Mouse (Mus musculus): Measurements from ENCODE around the gene Robo2. TPM values are rescaled to one million over a fixed set of nuclear protein-coding genes. Genes with fewer than 3 reads are reported as not detected.

Gene Robo2
- polyA plus RNA-seq, 1 experiment from 2014 or later: 97.8 TPM

- H3K4me3 ChIP-seq (replicated peaks): no peak overlapping the region
- H3K9ac ChIP-seq: no peak overlapping the region
- H3K36me3 ChIP-seq: no peaks in the 10 kb centered on the region
- H3K4me2 ChIP-seq: no peak overlapping the region
- no peak for ATAC-seq (replicated peaks; ENCODE audit: low FRiP score)
- 0 out of 2 replicates have a peak, but pooled peaks cover 3% of the 10 kb centered on the region for H3K4me1 ChIP-seq
- no peaks in the 10 kb centered on the region for H3K27me3 ChIP-seq
- H3K9me3 ChIP-seq (replicated peaks): no peaks in the 10 kb centered on the region
- WGBS: 88% methylated on average over 1 of the region's 1 CpGs
- no peak overlapping the region for H3K27ac ChIP-seq
Measured at GRCm38 (mm10) chr16:73881911-73882310, 529.7 kb downstream of the Robo2 start.

DNA sequence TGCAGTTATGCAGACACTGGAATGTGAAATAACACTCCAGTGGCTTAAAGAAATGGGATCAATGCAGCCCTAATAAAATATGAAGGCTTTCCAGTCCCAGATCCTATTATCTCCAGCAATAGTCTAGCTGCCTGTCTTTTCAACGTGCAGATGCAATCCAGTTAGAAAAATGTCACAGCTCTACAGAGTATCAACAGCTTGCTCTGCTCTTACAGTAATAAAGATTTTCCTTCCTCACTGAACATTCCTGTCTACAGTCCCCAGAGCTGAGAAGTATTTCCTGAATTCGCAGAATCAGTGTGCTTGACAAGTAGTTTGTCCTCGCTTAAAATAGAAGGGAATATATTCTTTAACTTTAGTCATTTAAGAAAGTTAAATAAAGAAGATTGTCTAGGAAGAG lies 533.7 kb downstream of the Robo2 start:
- no peaks in the 10 kb centered on the region for H3K9me3 ChIP-seq (replicated peaks)
- peak overlapping the region; percentile 72 for H3K27ac ChIP-seq
- 0 out of 2 replicates have a peak, but pooled peaks cover 3% of the 10 kb centered on the region for H3K4me1 ChIP-seq
- H3K36me3 ChIP-seq: no peaks in the 10 kb centered on the region
- H3K9ac ChIP-seq: no peak overlapping the region
- H3K27me3 ChIP-seq: no peaks in the 10 kb centered on the region
- WGBS: 58% methylated on average over 3 of the region's 3 CpGs
- no peak overlapping the region for H3K4me3 ChIP-seq (replicated peaks)
- ATAC-seq (replicated peaks; ENCODE audit: low FRiP score): 0 out of 2 replicates have a peak, but pooled peaks have one; percentile 60
- no peak overlapping the region for H3K4me2 ChIP-seq

DNA sequence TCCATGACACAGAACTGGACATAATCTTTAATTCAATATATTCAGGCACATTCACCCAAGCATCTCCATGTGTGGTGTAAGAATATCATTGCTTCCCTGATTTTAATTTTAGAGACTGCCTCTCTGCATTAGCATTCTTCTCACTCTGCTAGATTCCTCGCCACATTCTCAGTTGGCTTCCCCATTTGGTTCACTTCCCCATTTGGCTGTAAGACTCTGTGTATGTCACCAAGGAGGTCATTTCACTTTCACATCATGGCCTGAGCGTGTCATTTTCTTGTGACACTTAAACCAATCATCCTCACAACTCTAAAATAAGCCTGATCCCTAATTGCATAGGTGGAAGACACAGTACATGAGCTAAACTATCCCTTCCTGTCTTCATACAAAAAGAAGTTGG lies 536.6 kb downstream of the Robo2 start:
- Histone ChIP-seq H3K4me3 (replicated peaks) (no peak overlapping the region), H3K4me2 (no peak overlapping the region), H3K36me3 (no peaks in the 10 kb centered on the region), H3K9ac (no peak overlapping the region), H3K27me3 (no peaks in the 10 kb centered on the region), H3K27ac (no peak overlapping the region), H3K9me3 (replicated peaks) (no peaks in the 10 kb centered on the region), H3K4me1 (0 out of 2 replicates have a peak, but pooled peaks cover 3% of the 10 kb centered on the region)
- 65% methylated on average over 2 of the region's 2 CpGs for WGBS
- no peak for ATAC-seq (replicated peaks; ENCODE audit: low FRiP score)

DNA sequence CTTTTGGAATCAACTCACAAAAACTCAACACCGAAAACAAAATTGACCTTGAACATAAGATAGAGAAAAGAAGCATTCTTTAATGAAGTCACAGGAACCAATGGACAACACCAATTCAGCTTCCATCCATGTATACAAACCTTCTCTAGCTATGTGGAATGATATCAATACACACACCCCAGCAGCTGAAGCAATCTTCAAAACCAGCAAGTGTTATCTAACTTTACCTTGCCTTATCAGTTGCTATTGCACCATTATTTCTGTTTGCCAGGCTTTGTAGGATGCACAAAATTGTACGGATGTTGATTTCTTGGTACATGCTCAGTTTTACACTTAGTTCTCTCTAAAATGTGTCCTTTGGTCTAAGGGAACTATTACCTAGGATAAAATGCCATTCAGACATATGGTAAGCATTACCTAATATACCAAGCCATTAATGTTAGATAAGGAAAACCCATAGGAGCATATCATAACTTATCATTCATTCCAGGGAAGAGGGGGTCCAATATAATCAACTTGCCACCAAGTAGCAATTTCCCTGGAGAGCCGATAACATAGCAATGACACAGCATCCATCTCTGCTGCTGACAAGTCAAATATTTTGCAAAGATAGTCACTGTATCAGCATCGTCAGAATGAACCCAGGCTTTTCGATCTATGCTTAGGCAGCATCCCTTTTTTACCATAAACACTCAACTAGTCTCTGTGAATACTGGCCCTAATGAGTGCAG lies 537.6 kb downstream of the Robo2 start:
- Histone ChIP-seq H3K4me2 (no peak overlapping the region), H3K9me3 (replicated peaks) (no peaks in the 10 kb centered on the region), H3K27me3 (no peaks in the 10 kb centered on the region), H3K4me3 (replicated peaks) (no peak overlapping the region), H3K27ac (no peak overlapping the region), H3K9ac (no peak overlapping the region), H3K36me3 (no peaks in the 10 kb centered on the region), H3K4me1 (peaks cover 8% of the 10 kb centered on the region)
- ATAC-seq (replicated peaks; ENCODE audit: low FRiP score): no peak
- 90% methylated on average over 5 of the region's 5 CpGs for WGBS

- Histone ChIP-seq H3K9ac (no peak overlapping the region), H3K4me1 (peaks cover 5% of the 10 kb centered on the region), H3K4me2 (no peak overlapping the region), H3K36me3 (no peaks in the 10 kb centered on the region), H3K4me3 (replicated peaks) (no peak overlapping the region), H3K27me3 (no peaks in the 10 kb centered on the region), H3K27ac (no peak overlapping the region), H3K9me3 (replicated peaks) (no peaks in the 10 kb centered on the region)
- 65% methylated on average over 5 of the region's 5 CpGs for WGBS
- no peak for ATAC-seq (replicated peaks; ENCODE audit: low FRiP score)
Measured at GRCm38 (mm10) chr16:73870296-73870695, 541.3 kb downstream of the Robo2 start.

GRCm38 (mm10) chr16:73869527-73870212 lies 542.0 kb downstream of the Robo2 start:
- no peaks in the 10 kb centered on the region for H3K36me3 ChIP-seq
- peaks cover 5% of the 10 kb centered on the region for H3K4me1 ChIP-seq
- peak overlapping the region; percentile 24; the same call in 1 of the 2 replicates for H3K4me2 ChIP-seq
- 47% methylated on average over 7 of the region's 7 CpGs for WGBS
- H3K9ac ChIP-seq: no peak overlapping the region
- no peaks in the 10 kb centered on the region for H3K9me3 ChIP-seq (replicated peaks)
- no peaks in the 10 kb centered on the region for H3K27me3 ChIP-seq
- ATAC-seq (replicated peaks; ENCODE audit: low FRiP score): no peak
- no peak overlapping the region for H3K27ac ChIP-seq
- H3K4me3 ChIP-seq (replicated peaks): no peak overlapping the region

DNA sequence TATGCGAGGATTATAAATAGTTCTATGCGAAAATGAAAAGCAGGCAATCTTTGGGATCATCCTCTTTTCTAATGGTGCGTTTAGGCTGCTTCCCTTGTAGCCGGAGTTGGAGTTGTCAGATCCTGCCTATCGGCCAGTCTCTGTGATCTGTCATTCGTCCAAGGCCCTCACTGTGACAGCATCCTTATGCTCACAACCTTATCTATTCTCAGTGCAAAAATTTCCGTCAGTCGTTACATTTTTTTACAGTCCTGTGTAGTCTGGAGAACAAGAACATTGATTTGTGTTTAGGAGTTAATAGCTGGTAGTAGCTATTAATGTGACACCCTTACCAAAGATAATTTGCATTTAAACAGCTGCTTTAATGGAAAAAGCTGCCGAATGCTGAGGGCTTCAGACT lies 547.0 kb downstream of the Robo2 start:
- no peak for ATAC-seq (replicated peaks; ENCODE audit: low FRiP score)
- no peak overlapping the region for H3K4me2 ChIP-seq

DNA sequence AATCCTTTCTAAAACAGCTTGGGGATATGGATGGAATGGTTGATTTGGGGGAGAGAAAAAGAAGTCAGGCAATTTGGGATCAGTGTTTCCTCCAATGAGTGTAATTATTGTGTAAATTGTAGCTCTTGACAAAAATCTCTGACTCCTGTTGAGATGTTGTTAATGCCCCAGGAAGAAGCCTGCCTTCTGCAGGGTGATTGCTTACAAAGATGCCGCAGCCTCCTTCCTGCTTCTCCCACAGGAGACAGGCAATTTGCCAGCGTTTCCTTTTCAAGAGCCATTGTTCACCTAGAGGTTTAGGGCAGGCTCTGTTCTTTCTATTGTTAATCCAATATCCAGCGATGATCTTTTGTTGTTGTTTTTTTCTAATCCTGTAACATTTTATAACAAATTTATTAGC lies 547.9 kb downstream of the Robo2 start:
- no peaks in the 10 kb centered on the region for H3K27me3 ChIP-seq
- H3K27ac ChIP-seq: no peak overlapping the region
- H3K4me2 ChIP-seq: no peak overlapping the region
- ATAC-seq (replicated peaks; ENCODE audit: low FRiP score): no peak
- no peak overlapping the region for H3K4me3 ChIP-seq (replicated peaks)
- H3K4me1 ChIP-seq: no peaks in the 10 kb centered on the region
- no peaks in the 10 kb centered on the region for H3K36me3 ChIP-seq
- H3K9ac ChIP-seq: no peak overlapping the region
- no peaks in the 10 kb centered on the region for H3K9me3 ChIP-seq (replicated peaks)
- WGBS: 8% methylated on average over 3 of the region's 3 CpGs

More for the DNA sequence above, 547.0 kb downstream of the Robo2 start:
- WGBS: 38% methylated on average over 9 of the region's 9 CpGs
- Histone ChIP-seq H3K4me3 (replicated peaks) (no peak overlapping the region), H3K9ac (no peak overlapping the region), H3K4me1 (peaks cover 5% of the 10 kb centered on the region), H3K27me3 (no peaks in the 10 kb centered on the region), H3K27ac (no peak overlapping the region), H3K9me3 (replicated peaks) (no peaks in the 10 kb centered on the region), H3K36me3 (no peaks in the 10 kb centered on the region)

- H3K4me3 ChIP-seq (replicated peaks): no peak overlapping the region
- no peaks in the 10 kb centered on the region for H3K9me3 ChIP-seq (replicated peaks)
- H3K4me2 ChIP-seq: no peak overlapping the region
- no peaks in the 10 kb centered on the region for H3K36me3 ChIP-seq
- ATAC-seq (replicated peaks; ENCODE audit: low FRiP score): no peak
- no peak overlapping the region for H3K9ac ChIP-seq
- 84% methylated on average over 2 of the region's 2 CpGs for WGBS
- no peaks in the 10 kb centered on the region for H3K27me3 ChIP-seq
- no peak overlapping the region for H3K27ac ChIP-seq
- H3K4me1 ChIP-seq: no peaks in the 10 kb centered on the region
Measured at GRCm38 (mm10) chr16:73858717-73859116, 552.9 kb downstream of the Robo2 start.

DNA sequence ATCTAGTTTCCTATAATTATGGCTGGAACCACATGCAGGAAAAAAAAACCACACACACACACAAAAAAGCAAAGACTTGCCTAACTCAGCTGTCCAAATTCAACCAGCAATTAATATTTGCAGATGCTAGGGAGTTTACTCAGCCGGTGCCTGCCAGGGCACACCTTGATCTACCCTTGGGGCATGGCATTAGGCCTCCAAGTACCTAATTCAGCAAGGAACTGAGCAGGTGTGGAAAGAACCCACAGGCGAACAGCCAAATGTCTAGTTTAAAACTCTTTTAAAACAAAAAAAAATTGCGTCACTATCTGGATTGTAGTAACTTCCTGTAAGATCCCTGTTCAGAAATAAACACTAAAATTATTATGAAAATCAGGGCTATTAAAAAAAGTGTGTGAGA lies 555.8 kb downstream of the Robo2 start:
- 87% methylated on average over 3 of the region's 3 CpGs for WGBS
- Histone ChIP-seq H3K9me3 (replicated peaks) (no peaks in the 10 kb centered on the region), H3K4me3 (replicated peaks) (no peak overlapping the region), H3K27ac (no peak overlapping the region), H3K27me3 (no peaks in the 10 kb centered on the region), H3K36me3 (no peaks in the 10 kb centered on the region), H3K9ac (no peak overlapping the region), H3K4me2 (no peak overlapping the region), H3K4me1 (no peaks in the 10 kb centered on the region)
- ATAC-seq (replicated peaks; ENCODE audit: low FRiP score): no peak
